Mouse (Mus musculus): Measurements from ENCODE around the gene Btn2a2.

The Btn2a2 gene

GRCm38 (mm10) chr13:23497656-23498321, 9.1 kb upstream of the Btn2a2 start:
- DNase-seq (ENCODE audit: low spot score in 2 of 2) = peak in 1 of 2 experiments; percentile 31

DNA sequence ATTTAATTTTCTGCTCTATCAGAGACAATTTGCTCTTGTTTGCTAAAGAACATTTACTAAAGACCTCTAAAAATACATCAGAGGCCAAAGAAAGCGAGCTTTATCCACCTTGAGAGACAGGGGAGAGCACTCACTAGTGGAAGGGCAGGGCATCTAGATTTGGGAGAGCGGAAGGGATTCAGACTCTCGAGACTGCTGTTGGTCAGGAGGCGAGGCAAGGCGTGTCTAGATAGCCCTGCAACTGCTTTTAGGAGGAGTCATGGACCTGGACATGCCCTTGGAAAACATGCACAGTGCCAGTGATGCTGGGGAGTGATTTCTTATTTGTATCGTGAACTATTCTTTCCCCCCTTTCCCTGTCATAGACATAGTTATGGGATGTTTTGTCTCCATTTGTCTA, 6.9 kb upstream of the Btn2a2 start:
- DNase-seq (ENCODE audit: low spot score in 2 of 2) = no peak

DNA sequence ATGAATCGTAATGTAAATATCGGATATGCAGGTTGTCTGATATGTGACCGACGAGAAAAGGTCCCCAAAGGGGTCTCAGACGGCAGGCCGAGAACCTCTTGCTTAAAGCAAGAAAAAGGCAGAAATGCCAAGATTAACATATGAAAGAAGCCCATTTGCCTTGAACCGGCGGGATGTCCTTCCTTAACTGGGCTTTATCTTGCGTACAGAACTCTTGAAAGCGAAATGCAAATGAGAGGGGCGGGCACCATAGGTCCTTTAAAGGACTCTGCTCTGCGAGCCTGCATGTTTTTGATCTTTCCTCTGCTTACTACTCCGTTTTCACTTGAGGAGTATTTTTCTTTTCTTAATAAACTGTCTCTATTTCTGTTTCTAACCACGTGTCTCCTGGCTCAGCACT, 3.3 kb upstream of the Btn2a2 start:
- DNase-seq (ENCODE audit: low spot score in 2 of 2) = no peak

- DNase-seq (ENCODE audit: low spot score in 2 of 2) = no peak
These were observed 2.6 kb upstream of the Btn2a2 start for GRCm38 (mm10) chr13:23491263-23491662.

- no peak for DNase-seq (ENCODE audit: low spot score in 2 of 2)
These were observed 2.2 kb upstream of the Btn2a2 start for GRCm38 (mm10) chr13:23490863-23491262.

DNA sequence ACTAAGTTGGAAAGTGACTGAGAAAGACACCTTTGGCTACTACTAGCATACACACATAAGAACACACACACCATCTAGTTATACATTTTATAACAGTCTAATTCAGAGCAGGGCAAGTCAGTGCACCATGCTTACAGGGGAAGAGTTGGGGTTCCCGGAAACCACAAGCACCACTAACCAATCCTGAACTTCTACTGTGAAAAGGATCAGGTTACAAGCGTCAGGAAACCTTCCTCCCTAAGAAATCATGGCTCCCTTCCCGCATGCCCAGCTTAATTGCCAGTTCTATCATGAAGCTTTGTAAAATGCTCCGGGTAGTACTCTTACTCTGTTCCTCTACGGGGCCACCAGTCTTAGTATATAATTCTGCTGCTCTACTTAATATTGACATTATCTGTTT, 3.4 kb downstream of the Btn2a2 start:
- no peak for DNase-seq (ENCODE audit: low spot score in 2 of 2)

- DNase-seq (ENCODE audit: low spot score in 2 of 2) = no peak
These were observed 5.5 kb downstream of the Btn2a2 start for GRCm38 (mm10) chr13:23483153-23483552.

- peak in 1 of 2 experiments; percentile 70 for DNase-seq (ENCODE audit: low spot score in 2 of 2)
These were observed 13.0 kb downstream of the Btn2a2 start for GRCm38 (mm10) chr13:23475658-23476057.

- DNase-seq (ENCODE audit: low spot score in 2 of 2) = peak in 1 of 2 experiments; percentile 58
These were observed 21.7 kb downstream of the Btn2a2 start for GRCm38 (mm10) chr13:23466911-23467310.

DNA sequence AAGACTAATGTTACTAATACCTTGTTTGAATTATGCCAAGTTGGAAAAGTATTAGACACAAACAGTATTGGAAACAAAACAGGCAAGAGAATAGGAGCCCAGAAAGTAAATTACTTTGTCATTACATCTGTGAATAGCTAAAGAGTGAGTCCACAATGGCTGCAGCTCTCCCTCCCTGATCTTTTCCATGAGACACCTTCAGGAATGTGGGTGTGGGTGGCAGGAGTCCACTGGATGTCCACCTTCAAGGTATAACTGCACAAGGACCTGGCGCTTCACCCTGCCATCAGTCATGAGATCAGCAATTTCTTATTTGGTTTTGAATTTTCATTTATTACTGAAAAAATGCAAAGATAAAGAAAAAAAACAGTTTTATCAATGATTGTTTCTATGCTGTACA, 22.4 kb downstream of the Btn2a2 start:
- no peak for DNase-seq (ENCODE audit: low spot score in 2 of 2)

DNA sequence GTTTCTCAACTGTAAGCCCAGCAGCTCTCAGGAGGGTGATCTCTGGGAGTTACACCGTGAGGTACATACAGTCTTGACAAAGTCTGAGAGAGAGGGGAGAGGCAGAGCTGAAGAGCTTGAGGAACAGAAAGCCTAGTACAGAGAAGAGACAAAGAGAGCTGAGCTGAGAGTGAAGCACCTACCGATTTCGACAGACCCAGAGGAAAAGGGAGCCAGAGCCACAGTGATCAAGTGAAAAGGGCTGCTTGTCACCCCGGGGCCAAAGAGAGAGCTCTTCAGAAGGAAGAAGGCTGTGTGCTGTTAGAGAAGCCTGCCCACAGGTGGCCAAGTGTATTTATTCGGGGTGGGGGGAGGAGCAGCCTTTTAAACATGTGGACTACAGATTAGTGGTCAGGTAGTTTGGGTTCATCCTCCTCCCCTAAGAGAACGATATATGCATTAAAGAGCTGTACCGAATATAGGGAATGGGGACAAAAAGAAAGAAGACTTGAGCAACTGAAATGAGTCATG, 23.0 kb downstream of the Btn2a2 start, which contains the start of gene Btn1a1:
Btn1a1 (minus strand) TSS at position 302 of the 510 bp plus-strand sequence.
- no peak for DNase-seq (ENCODE audit: low spot score in 2 of 2)

DNA sequence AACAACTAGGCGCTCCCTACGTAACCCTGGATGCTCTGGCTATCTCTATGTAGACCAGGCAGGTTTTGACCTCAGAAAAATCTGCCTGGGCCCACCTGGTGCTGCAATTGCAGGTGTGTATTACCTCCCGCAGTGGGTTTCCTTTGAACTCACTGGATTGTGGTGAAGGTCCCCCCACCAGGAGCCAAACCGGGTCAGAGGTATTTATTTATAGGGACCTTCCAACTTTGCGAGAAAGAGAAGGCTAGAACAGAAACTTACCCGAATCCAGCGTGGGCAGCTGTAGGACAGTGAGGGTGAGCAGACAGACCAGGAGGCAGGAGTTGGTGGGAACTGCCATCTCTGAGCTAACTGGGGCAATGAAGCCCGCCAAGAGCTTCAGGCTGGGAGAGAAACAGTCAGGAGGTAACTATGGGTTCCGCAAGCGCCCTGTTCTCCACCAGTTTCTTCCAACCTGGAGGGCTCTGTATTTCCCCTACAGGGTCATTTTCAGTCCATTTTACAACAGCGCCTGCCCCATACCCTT, 23.8 kb downstream of the Btn2a2 start:
- DNase-seq (ENCODE audit: low spot score in 2 of 2) = no peak

- peak in 1 of 2 experiments; percentile 49 for DNase-seq (ENCODE audit: low spot score in 2 of 2)
These were observed 24.4 kb downstream of the Btn2a2 start for GRCm38 (mm10) chr13:23464224-23464637.

GRCm38 (mm10) chr13:23463381-23464223, 25.1 kb downstream of the Btn2a2 start:
- peak; percentile 64 to 75 for DNase-seq (ENCODE audit: low spot score in 2 of 2)

DNA sequence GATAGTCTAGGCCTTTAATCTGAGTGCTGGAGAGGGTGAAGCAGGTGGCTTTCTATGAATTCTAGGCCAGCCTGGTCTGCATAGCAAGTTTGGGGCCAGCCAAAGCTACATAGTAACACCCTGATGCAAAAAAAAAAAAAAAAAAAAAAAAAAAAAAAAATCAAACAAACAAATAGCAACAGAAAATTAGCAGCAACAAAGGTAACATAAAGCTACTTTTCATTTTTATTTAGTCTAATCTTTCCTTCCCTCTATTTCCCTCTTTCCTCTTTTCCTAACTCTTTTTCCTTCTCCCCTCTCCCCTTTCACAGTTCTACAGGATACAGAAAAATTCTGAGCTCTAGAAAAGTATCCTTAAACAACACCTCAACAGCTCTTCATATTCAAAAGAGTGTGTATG, 26.0 kb downstream of the Btn2a2 start:
- no peak for DNase-seq (ENCODE audit: low spot score in 2 of 2)

DNA sequence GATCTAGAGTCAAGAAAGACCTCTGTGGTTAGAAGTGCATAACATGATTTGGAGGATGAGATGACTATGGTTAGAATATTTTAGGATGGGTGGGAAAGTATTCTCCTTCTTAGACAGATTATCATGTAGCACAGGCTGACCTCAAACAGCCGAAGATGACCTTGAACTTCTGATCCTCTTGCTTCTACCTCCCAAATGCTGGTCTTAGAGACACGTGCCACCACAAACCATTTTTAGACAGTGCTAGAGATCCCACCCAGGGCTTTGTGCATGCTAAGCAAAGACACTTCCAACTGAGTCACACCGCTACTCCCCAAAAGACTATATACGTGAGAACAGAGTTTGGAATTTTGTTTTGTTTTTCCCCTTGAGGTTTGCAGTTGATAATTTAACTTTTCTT, 26.6 kb downstream of the Btn2a2 start:
- DNase-seq (ENCODE audit: low spot score in 2 of 2) = no peak

- no peak for DNase-seq (ENCODE audit: low spot score in 2 of 2)
These were observed 29.3 kb downstream of the Btn2a2 start for GRCm38 (mm10) chr13:23459264-23459846.

DNA sequence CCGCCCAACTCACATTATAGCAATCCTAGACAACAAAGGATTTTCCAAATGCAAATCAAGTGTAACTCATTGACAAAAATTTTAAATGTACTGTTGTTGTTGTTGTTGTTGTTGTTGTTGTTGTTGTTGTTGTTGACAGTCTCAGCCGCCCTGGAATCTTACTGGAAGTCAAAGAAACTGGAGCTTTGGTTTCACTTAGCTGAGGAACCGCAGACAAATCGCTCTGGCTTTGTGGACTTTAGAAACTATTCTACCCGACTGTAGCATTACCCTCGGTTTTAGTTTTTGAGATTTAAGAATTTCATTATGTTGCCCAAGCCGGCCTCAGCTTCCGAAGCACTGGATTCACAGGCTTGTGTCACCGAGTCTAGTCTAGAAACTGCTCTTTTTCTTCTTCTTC, 34.7 kb downstream of the Btn2a2 start:
- no peak for DNase-seq (ENCODE audit: low spot score in 2 of 2)

GRCm38 (mm10) chr13:23453362-23453862, 35.2 kb downstream of the Btn2a2 start:
- DNase-seq (ENCODE audit: low spot score in 2 of 2) = peak in 1 of 2 experiments; percentile 68

- peak; percentile 59 to 76 for DNase-seq (ENCODE audit: low spot score in 2 of 2)
These were observed 38.3 kb downstream of the Btn2a2 start for GRCm38 (mm10) chr13:23450398-23450797.

DNA sequence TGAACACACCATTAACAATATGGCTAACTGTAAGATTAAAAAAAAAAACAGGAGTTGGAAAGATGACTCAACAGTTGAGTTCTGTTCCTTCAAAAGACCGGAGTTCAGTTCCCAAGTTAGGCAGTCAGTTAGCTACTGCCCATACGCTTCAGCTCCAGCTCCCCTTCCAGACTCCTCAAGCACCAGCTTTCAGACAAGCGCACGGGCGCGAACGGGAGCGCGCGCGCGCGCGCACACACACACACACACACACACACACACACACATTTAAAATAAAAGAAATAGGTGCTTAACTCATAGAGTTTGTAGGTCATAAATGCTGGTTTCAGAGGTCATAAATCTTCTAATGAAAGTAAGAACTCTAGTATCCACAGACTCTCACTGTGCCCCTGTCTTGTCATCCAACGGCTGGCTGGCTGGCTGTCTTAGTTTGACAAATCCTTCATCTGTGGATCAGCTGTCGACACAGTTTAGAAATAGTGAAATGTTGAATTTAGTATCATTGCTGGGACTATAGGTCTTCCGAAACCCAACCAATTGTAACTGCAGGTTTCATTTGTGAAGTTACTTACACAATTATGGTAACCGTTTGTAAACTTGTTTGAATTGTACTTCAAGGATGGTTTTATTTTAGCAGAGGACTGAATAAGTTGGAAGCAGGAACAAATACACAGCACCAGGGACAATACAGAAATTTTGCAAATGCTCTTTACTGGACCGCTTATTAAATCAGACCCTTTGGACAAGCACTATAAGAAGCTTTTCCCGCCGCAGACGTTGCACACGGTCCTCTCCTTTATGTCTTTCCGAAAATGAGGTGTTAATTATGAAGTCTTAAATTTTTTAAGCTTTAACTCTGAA, 39.2 kb downstream of the Btn2a2 start:
- peak in 1 of 2 experiments; percentile 54 for DNase-seq (ENCODE audit: low spot score in 2 of 2)
